Mouse (Mus musculus): ENCODE data around the gene Def8.
"Not testable (repeated sequence)": the region's sequence is repeated elsewhere in the genome, so short reads cannot be mapped to it uniquely, and the experiment has no call there.

Def8 gene

DNA sequence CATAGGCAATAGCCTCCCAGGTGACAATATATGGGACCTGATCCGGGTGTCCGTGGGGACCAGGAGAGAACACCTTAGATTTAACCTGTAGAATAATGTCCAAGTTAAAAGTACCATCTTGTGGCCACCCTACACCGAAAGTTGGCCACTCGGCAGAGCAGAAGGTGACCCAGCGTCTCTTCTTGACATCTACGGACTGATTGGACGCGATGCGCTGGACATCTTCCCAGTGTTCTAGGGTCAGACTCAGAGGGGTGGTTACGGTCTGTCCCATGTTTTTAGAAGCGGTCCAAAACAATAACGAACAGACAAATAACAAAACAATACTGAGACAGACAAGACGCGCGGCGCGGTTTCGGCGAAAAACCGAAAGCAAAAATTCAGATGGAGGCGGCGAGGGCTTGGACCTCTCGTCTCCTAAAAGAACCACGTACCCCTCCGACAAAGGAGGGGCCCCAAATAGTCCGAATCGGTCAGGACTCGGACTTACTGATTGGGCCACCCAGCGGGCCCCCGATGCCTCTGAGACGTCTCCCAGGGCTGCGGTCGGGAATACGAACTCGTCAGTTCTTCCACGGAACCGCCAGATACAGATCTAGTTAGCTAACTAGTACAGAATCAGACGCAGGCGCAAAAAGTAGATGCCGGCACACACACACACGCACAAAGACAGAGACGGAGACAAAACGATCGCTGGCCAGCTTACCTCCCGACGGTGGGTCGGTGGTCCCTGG is 10.1 kb downstream of the Def8 start:
- DNase-seq (ENCODE audit: low spot score in 2 of 2): not testable (repeated sequence)

DNA sequence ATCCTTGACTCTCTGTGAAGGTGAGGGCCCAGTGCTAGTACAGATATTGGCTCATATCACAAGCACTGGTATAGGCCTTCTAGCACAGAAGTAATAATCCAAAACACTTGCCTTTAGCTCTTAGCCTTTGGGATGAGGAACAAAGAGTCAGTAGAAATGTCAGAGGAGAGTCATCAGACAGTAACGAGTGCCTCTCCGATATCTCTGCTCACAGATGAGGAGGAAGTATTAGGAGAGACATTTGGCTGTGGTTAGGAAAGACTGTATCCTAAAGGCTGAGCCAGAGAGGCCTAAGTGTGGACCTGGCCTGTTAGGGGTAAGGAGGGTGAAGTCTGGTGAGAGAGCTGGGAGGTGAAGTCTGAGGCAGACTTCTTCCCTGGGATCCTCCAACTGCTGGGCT is 18.5 kb downstream of the Def8 start:
- DNase-seq (ENCODE audit: low spot score in 2 of 2): no peak

DNA sequence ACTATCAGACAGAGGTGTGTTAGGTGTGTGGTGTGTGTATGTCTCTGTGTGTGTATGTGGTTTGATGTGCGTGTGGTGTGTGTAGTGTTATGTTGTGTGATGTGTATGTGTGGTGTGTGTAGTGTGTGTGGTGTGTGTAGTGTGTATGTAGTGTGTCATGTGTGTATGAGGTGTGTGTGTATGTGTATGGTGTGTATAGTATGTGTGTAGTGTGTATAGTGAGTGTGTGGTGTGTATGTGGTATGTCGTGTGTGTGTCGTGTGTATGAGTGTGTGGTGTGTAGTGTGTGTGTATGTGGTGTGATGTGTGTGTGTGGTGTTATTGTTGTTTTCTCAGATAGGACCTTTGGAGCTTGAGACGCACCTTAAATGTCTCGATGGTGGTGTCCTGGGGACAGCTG is 19.0 kb downstream of the Def8 start:
- DNase-seq (ENCODE audit: low spot score in 2 of 2): no peak

DNA sequence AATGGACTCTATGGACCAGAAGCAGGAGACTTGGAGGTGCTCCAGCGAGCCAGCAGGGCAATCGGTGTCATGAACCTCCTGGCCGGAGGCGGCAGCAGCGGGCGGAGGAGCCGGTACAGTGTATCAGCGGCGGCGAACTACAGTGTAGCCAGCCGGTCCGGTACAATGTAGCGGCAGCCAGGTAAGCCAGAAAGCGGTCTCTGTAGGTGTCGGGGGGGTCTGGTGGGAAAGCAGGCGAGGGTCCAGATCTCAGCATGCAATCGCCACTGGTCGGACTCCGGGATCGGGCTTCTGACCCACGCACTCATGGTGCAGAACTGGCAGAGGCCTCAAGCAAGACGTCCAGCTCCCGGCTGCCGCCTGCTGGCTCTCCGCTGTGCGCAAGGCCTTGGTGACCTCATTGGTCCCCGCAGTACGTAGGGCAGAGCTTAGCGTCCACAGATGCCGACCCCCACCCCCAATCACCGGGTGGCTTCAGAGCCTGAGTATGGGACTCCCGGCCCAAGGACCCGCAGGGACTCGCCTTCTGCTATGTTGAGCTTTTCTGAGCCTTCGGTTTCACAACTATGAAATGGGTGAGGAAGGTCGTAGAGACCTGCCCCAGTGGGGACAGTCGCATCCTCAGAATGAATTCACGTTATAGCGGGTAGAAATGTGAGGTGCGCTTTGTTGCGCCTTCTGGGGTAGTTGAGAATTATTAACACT is 19.7 kb downstream of the Def8 start:
- DNase-seq (ENCODE audit: low spot score in 2 of 2): peak; percentile 88 to 95

DNA sequence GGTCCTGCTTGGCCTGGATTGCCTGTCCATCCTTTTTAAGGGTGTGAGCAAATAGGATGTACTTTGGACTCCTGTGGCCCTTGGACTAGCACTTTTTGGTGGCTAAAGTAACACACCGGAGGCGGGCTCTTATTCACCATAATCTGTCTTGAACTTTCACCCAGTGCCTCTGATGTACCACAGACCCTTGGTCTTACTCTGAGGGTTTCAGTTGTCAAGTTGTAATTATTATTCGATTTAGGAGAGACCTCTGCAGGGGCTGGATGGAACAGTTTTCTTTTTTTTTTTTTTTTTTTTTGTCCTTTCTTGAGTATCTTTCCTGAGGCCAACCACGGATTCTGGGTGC is 20.2 kb downstream of the Def8 start:
- DNase-seq (ENCODE audit: low spot score in 2 of 2): no peak

DNA sequence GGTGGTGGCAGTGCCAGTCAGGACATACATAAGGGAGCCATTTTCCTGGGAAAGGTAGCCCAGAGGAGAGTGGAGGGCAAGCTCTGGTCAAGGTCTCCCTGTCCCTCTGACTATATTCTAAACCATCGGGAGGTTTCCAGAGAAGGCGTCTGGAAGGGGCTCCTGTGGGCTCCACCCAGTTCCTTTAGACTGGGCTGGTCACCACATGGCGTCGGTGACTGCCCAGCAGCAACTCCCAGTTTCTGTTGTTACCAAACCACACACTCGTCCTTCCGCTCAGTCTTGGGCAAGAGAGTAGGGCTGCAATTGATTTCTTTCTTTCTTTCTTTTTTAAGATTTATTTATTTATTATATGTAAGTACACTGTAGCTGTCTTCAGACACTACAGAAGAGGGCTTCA is 20.8 kb downstream of the Def8 start:
- DNase-seq (ENCODE audit: low spot score in 2 of 2): no peak

DNA sequence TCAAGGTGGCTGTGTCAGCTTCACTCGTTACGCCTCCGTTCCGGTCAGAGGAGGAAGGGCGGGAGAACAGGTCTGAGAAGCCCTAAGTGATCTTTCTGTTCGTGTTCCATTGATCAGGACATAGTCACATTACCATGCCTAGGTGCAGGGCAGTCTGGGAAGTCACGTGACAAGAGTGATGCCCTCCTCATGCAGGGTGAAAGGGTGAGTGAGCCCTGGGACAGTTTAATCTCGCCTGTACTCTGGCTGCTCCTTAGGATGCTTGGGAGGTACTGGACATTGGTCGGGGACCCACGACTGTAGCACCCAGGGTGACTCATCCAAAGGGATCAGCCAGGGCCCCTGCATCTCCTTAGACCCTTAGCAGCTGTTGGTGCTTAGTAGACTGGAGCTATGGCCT is 22.7 kb downstream of the Def8 start:
- no peak for DNase-seq (ENCODE audit: low spot score in 2 of 2)

DNA sequence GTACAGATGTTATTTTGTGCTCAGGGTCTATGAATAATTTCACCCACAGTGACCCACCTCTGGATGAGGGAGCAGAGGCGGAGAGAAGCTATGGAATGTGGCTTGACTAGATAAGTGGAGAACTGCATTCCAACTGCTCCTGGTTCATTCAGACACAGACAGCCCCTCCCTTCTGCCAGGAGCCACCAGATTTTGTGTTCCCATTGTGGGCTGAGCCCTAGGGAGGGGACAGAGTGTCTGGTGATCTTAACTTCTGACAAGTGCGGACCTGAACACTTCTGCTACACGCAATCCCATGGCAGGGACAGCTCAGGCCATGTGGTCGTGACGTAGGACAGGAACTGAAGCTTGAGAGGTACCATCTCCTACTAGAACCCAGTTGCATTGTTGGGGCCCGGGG is 23.5 kb downstream of the Def8 start:
- no peak for DNase-seq (ENCODE audit: low spot score in 2 of 2)

DNA sequence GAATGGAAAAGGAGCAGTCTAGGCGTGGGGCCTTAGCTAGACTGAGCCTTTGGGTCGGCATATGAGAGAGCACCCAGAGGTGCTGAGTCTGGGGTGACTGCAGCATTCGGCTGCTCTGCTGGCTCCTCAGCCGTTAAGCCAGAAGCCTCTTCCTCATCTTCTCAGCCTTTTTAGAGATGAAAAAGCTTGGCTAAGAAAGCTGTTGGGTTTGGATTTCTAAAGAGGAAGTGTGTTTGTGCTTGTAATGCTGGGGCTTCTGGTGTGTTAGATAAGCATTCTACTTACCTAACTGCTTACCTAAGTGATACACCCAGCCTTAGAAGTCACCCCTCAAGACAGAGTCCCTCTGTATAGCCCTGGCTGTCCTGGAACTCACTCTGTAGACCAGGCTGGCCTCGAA is 27.5 kb downstream of the Def8 start:
- no peak for DNase-seq (ENCODE audit: low spot score in 2 of 2)

DNA sequence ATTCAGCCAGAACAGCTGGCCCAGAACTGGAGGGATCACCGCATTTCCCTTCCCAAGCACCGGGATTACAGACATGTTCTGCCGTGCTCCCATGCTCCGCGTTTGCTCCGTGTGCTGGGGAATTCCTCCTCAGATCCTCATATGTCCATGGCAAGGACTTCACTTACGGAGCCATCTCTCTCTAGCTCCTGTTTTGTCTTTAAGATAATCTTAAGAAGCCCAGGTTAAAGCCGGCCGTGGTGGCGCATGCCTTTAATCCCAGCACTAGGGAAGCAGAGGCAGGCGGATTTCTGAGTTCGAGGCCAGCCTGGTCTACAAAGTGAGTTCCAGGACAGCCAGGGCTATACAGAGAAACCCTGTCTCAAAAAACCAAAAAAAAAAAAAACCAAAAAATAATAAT is 28.4 kb downstream of the Def8 start:
- not testable (repeated sequence) for DNase-seq (ENCODE audit: low spot score in 2 of 2)

DNA sequence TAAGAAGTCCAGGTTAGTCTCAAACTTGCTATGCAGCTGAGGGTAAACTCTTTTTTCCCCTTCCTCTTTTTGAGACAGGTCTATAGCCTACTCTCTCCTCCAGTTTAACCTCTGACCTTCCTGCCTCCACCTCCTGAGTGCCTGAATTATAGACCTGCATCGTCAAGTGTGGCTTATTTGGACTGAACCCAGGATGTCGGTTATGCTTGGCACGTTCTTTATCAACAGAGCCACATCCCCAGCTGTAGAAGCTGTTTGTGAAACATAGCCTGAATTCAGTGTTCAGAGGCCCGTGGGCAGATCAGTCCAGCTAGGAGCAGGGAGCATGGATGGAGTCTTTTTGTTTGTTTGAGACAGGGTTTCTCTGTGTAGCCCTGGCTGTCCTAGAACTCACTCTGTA is 28.8 kb downstream of the Def8 start:
- no peak for DNase-seq (ENCODE audit: low spot score in 2 of 2)

DNA sequence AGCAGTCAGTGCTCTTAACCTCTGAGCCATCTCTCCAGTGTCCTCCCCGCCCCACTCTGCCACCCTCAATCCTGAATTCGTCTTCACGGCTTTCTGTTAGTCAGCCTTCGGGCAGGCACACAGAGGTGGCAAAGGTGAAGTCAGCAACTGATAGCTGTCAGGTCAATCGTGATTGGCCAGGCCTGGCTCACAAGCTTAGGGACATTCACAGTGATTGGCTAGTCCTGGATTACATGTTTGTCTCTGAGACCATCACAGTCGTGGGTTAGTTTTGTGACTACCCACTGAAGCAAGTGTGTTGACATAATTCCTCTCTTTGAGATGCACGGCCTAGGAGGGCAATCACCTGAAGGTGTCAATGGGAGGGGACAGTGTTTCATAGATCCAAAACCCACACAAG is 30.0 kb downstream of the Def8 start:
- DNase-seq (ENCODE audit: low spot score in 2 of 2): no peak

DNA sequence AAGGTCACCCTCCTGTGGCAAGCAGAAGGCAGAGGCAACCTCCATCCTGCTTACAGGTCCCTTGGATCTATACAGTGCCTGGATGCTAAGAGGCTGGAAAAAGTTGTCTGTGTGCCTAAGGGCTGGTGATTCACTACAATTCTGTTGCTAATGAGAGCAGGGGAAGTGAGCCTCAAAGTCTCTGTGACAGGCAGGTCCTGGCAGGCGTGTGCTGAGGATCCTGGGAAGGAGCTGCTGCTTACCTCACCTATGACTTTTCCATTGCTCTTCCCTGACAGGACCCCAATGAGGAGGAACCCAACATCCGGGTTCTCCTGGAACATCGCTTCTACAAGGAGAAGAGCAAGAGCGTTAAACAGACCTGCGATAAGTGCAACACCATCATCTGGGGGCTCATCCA is 30.6 kb downstream of the Def8 start:
- DNase-seq (ENCODE audit: low spot score in 2 of 2): no peak

DNA sequence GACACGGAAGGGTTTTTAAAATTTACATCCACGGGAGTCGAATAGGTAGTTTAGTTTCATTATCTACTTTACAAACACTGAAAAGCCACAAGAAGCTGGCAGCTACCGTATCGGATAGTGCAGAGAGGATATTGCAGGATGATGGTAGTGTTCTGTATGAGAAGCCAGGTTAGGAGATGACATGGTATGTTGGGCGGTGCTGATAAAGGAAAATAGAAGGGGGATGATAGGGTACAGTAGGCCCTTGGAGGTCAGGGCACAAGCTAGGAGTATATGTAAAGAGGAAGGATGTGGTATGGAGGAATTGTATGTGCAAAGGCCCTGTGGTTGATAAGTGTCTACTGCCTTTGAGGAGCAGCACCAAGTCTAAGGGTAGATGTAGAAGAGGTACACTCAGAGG is 31.2 kb downstream of the Def8 start:
- DNase-seq (ENCODE audit: low spot score in 2 of 2): no peak

DNA sequence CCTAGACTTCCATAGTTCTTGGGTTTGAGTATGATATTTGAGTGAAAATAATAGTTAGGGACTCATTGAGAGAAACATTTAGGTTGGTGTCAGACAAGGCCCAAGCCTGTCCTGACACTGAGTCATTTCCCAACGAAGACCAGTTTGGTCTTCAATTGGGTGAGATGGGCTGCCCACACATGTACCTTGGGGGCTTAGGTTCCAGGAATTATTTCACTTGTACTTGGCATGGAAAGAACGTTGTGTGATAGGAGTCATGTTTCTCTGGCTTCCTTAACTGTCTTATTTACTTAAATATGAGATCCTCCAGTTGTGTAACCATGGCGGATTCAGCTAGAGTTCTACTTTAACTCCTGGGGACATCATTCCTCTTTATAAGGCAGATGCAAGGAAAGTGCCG is 40.3 kb downstream of the Def8 start:
- DNase-seq (ENCODE audit: low spot score in 2 of 2): no peak

DNA sequence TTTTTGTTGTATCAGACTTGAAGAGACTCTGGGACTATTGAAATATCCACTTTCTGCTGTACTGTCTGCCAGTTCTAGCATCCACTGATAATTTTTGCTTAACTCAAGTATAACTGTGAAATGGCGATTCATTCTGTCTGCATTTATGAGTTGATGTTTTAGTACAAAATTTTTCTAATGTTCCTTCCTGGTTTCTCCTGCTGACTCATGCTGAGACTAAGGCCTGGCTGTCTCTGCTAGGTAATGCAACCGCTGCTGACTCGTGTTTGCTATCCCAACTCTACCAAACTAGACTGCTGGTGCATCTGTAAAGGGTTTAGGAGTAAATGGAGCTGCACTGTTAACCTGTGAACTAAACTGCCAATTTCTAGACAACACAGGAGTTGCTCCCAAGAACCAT is 44.1 kb downstream of the Def8 start:
- DNase-seq (ENCODE audit: low spot score in 2 of 2): no peak

DNA sequence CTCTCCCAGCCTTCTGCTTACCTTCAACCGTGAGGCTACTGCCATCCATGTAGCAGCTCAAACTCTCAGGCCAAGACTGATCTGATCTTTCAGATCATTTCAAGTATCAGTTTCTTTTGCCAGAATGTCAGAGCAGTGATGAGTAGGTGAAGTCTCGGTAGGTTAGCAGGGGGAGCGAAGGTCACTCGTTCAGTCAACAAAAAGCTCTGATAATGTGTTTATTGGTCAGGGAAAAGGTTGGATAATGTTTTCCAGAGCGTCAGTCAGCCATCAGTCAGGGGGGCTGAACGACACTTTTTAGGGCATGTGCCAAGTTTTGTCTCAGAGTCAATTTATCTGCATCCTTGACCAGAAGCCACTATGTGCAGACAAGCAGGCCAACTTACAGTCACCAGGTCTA is 49.7 kb downstream of the Def8 start:
- DNase-seq (ENCODE audit: low spot score in 2 of 2): not testable (repeated sequence)

DNA sequence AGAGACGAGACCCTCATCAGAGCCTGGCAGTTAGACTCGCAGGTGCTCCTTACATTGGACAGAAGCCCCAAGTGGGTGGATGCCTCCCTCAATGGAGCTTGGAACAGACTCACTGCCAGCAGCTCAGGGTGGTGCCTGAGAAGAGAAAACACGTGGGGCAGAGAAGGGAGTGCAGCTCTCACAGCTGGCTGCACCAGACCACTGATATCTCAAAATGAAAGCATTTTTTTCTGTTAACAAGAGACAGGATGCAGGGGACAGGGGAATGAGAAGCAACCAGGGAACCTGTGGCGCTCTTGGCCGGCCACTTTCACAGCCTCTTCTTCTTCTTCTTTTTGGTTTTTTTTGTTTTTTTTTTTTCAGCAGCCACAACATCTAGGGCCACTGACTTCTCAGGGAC is 51.2 kb downstream of the Def8 start:
- DNase-seq (ENCODE audit: low spot score in 2 of 2): not testable (repeated sequence)

DNA sequence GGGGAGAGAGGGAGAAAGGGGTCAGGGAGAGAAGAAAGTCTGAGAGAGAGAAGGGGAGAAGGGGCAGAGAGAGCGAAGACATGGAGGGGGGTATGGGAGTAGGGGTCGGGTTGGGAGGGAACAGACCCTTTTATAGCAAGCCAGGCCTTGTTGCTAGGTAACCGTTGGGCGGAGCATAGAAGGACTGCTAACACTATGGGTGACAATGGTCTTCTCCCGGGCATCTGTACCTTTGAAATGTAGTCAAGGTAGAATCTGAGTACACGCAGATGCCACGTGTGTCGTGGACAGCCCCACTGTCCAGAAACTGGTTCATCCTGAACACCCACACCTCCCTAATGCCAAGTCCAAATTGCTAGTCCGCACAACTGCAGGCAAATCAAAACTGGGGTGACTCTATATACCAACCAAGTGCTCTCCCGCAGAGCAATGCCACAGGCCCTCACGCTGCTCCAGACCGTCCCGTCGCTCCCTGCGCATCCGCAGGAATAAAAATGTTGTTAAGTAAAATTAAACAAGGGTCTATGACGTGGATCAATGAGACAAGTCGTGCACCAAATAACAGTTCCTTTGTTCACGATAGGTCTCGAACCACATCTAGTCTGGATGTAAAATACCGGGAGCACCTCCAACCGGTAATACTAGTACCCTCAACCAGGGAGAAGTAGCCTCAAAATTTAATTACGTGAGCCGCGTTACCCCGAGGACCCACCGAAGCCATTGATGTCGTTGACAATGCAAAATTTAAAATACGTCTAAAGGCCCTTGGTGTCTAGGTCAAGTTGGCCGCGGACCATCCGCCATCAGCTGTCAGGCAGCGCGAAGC is 53.8 kb downstream of the Def8 start:
- no peak for DNase-seq (ENCODE audit: low spot score in 2 of 2)

DNA sequence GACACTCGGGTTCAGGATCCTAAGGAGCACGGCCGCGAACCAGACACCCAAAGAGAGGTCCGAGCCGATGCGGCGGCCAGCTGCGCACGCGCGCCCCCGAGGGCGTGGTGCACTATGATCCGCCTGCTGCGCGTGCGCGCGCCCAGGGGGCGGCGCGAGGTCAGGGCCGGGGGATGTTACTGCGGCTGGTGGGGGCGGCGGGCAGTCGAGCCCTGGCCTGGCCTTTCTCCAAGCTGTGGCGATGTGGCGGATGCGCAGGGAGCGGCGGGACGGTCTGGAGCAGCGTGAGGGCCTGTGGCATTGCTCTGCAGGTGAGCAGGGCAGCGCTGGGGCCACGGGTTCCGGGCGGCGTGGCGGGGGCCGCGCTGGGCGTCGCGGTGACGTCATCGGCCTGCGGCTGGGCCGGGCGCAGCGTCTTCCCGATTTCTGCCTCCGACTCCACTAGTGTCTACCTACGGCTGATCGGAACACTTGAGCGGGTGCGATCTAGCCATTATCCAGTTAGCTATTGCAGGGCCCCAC is 54.5 kb downstream of the Def8 start, which contains the start of gene Afg3l1:
Afg3l1 (plus strand) TSS at position 167 of the 522 bp plus-strand sequence.
- peak; percentile 90 to 91 for DNase-seq (ENCODE audit: low spot score in 2 of 2)

DNA sequence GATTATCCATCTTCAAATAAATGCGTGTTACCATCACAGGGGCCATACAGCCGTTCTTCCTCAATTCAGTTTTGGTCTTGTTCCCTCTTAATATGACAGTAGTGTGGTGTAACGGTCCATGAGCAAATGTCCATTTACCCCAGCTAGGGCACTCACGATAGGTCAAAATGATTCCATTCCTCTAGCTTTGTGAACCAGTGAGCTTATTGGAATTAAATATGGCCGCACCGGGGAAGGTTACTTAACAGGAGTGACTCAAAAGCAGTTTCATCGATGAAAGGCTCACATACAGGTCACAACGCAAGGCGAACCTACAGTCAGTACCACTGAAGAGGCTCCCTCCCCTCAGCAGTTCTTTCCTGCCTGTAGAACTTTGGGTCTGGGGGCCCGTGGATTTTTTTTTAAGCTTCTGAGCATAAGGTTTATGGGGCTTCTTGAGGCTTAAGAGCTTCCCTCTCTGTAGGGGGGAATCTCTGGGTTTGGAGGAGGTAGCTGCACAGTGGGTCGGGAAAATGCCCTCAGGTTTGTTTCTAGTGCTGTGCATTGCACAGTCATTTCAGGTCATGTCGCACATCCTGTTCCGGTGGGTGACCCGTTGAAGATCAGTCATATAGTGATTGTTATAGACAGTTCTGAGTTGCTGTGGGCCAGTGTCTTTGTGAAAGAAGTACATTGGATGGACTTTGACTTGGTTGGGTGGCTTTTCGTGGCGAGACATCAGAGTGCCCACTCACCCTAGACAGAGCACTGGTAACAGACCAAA is 55.3 kb downstream of the Def8 start:
- DNase-seq (ENCODE audit: low spot score in 2 of 2): no peak

DNA sequence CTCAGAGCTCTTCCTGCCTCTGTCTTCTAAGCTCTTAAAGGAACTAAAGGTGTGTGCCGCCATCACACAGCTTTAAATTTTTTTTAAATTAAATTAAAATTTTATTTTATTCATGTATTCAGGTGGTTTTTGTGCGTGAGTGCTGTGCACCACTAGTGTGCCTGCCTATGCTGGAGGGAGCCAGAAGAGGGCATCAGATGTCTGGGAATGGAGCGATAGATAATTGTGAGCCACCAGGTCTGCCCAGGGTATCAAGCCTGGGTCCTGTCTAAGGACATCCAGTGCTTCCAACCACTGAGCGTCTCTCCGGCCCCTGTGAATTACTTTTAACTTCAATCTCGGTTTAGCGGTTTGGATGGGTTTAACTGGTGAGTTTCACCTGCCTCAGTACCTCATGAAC is 59.3 kb downstream of the Def8 start:
- no peak for DNase-seq (ENCODE audit: low spot score in 2 of 2)
